8 mouse cellular contexts compared by ENCODE assay signal in genomic region chr5:67266106-67266505, GRCm38 (mm10). TPM values are rescaled to one million over a fixed set of nuclear protein-coding genes. Genes with fewer than 3 reads are reported as not detected.
A peak's percentile ranks its signal among the peaks of the same experiment; 100 is the strongest.
DNase-seq lines count a peak whose midpoint lies in the region; ATAC-seq and TF ChIP-seq lines count a peak whose summit lies in the region.
"Had no signal": no experiment of that assay in that cellular context is flagged by ENCODE, and none has a peak within 500 bp of the region (broad histone marks: within the 10 kb centered on the region; RNA-seq: fewer than 3 reads in every experiment).

No protein-coding gene starts in this region.

- WGBS in kidney, postnatal 0 days = 90% methylated on average over 1 of the region's 1 CpGs

- peaks cover 33% of the 10 kb centered on the region for H3K36me3 ChIP-seq in kidney, postnatal 0 days (ENCODE audit: insufficient read depth, low read length)

- DNase-seq in kidney, postnatal 0 days (ENCODE audit: low spot score) = no peak
- no peak for DNase-seq in kidney, postnatal 4 days
- peak; percentile 53 for DNase-seq in 416B (ENCODE audit: low read depth)
- peak; percentile 33 for DNase-seq in embryo, embryonic 11 days
- DNase-seq in urinary bladder, postnatal 14 days (ENCODE audit: low spot score) = no peak
- DNase-seq in thymus, postnatal 10 days (ENCODE audit: low spot score in 2 of 2) = no peak
- DNase-seq: right cerebral cortex, adult 18-20 months had no signal

- H3K27ac ChIP-seq in kidney, postnatal 0 days = no peak overlapping the region

- no peak overlapping the region for H3K9ac ChIP-seq in kidney, postnatal 0 days (ENCODE audit: low read depth, low read length)

- no peak for ATAC-seq in kidney, postnatal 0 days (replicated peaks; ENCODE audit: low FRiP score, low read depth)
- peak; percentile 68 for ATAC-seq in CD4-positive, CD25-positive, alpha-beta regulatory T cell, adult 4 months

- peak; percentile 55 for TF ChIP-seq CTCF in kidney, postnatal 0 days (IDR thresholded peaks at IDR 0.05; ENCODE audit: low read depth)

- no peaks in the 10 kb centered on the region for H3K4me1 ChIP-seq in kidney, postnatal 0 days (replicated peaks; ENCODE audit: insufficient read depth, low read length)

- H3K4me3 ChIP-seq in kidney, postnatal 0 days (replicated peaks; ENCODE audit: low read depth, low read length) = no peak overlapping the region

- no peak overlapping the region for H3K4me2 ChIP-seq in kidney, postnatal 0 days (ENCODE audit: low read length)

- no peaks in the 10 kb centered on the region for H3K27me3 ChIP-seq in kidney, postnatal 0 days (ENCODE audit: insufficient read depth, low read length)

- no peaks in the 10 kb centered on the region for H3K9me3 ChIP-seq in kidney, postnatal 0 days (replicated peaks; ENCODE audit: low read length)

RNA-seq across cellular contexts. Expression of gene Tmem33, which starts 5.7 kb away (rescaled TPM):
- 120 and 121 TPM in 2 replicates for polyA plus RNA-seq in kidney, postnatal 0 days (2015; fragmentation: Nextera tagmentation; extraction: Ambion mirVana)
- polyA plus RNA-seq in CD4-positive, CD25-positive, alpha-beta regulatory T cell, adult 4 months (2017; shearing (Covaris generic)) = 10 to 100 TPM; 50.2 to 60.8 TPM

RNA-seq across cellular contexts. Expression of gene Slc30a9, which starts 40.6 kb away (rescaled TPM):
- 121 and 129 TPM in 2 replicates for polyA plus RNA-seq in kidney, postnatal 0 days (2015; fragmentation: Nextera tagmentation; extraction: Ambion mirVana)
- 10 to 100 TPM; 11.5 to 14.4 TPM for polyA plus RNA-seq in CD4-positive, CD25-positive, alpha-beta regulatory T cell, adult 4 months (2017; shearing (Covaris generic))

Comparison
In these comparisons a context has a peak if more than half of its experiments do, and no peak if none do; other contexts are left out.
1. DNase-seq: peak in 416B (single experiment) and embryo, embryonic 11 days (single experiment); none in kidney, postnatal 0 days (single experiment), kidney, postnatal 4 days (0 of 2), urinary bladder, postnatal 14 days (single experiment) and thymus, postnatal 10 days (0 of 2).